Mouse (Mus musculus): ENCODE data around the gene Polr2e.

DNA sequence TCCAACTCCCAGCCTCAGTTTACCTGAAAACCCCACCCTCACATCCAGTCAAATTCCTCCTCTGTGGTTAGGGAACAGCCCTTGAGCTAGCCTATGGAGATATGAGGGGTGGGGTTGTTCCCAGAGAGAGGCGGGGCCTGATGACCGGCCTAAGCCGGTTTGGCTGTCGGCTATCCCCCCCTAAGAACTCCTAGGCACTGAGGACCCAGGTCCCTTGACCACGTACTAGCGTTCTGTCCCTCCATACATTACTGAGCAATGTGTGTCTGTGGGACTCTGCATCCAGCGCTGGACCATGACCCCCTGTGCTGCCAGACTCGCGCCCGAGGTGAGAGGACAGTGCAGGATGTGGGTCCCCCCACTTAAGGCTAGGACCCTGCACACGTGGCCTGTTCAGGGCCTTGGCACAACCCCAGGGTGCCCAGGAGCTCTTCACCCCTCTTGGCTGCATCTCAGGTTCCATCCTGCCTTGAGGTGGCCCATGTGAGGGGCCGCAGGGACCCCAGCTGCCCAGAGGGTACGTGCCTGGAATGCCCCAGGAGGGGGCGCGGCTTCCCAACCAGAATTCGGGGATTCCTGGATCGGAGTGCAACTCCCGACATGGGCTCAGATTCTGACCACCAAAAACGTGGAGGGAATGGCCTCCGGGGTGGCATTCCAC lies 20.0 kb downstream of the Polr2e start:
- TF ChIP-seq CTCF (IDR thresholded peaks at IDR 0.05; ENCODE audit: insufficient read depth, low read length) (no peak), POLR2A (IDR thresholded peaks at IDR 0.05; ENCODE audit: borderline replicate concordance, extremely low read depth, low read depth, low read length) (no peak)
